ENCODE assay signal across 13 mouse cellular contexts in the genomic region with DNA sequence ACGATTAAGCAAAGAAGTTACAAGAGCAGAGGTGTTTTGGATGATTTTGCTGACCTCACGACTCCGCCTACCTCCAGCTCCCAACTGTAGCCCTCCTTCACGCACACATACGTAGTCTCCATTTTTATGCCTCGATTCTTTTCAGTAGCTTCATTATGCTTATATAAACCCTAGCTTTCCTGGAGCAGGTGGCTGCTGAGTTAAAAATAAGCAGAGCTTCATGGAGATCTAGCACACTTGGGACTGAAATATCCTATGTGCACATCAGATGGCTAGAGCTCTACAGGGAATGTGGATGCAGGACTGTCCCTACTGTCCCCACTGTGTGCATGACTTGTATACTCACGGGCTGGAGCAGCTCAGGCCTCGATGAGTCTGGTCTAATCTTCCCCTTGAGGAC. TPM values are rescaled to one million over a fixed set of nuclear protein-coding genes. Genes with fewer than 3 reads are reported as not detected.
DNase-seq lines count a peak whose midpoint lies in the region; ATAC-seq and TF ChIP-seq lines count a peak whose summit lies in the region.
"Had no signal": no experiment of that assay in that cellular context is flagged by ENCODE, and none has a peak within 500 bp of the region (broad histone marks: within the 10 kb centered on the region; RNA-seq: fewer than 3 reads in every experiment).

No protein-coding gene starts in this region.

- intact Hi-C loops in heart, adult 2 months (cut with DNase I) = no loop called here

- no peak for TF ChIP-seq EP300 in heart, adult 2 months (IDR thresholded peaks at IDR 0.05; ENCODE audit: insufficient read depth, low read depth, low read length)

- H3K79me2 ChIP-seq in heart, adult 2 months (replicated peaks; ENCODE audit: control insufficient read depth, insufficient read depth, low read length) = no peaks in the 10 kb centered on the region

- H3K36me3 ChIP-seq in forebrain, embryonic 13.5 days (ENCODE audit: poor library complexity, severe bottlenecking) = no peaks in the 10 kb centered on the region
- no peaks in the 10 kb centered on the region for H3K36me3 ChIP-seq in forebrain, embryonic 12.5 days (replicated peaks)
- H3K36me3 ChIP-seq in heart, adult 2 months (ENCODE audit: control insufficient read depth, insufficient read depth, low read length) = no peaks in the 10 kb centered on the region
- no peaks in the 10 kb centered on the region for H3K36me3 ChIP-seq in kidney, adult 2 months (ENCODE audit: control insufficient read depth, insufficient read depth, low read length)
- H3K36me3 ChIP-seq: neural tube, embryonic 12.5 days had no signal

- TF ChIP-seq POLR2A in heart, adult 2 months (IDR thresholded peaks at IDR 0.05; ENCODE audit: insufficient read depth, low read depth, low read length) = no peak
- TF ChIP-seq POLR2A in kidney, adult 2 months (IDR thresholded peaks at IDR 0.05; ENCODE audit: low read depth, low read length) = no peak

- H3K4me3 ChIP-seq in forebrain, embryonic 13.5 days = no peak overlapping the region
- H3K4me3 ChIP-seq in forebrain, embryonic 12.5 days (replicated peaks) = no peak overlapping the region
- H3K4me3 ChIP-seq in heart, adult 2 months = no peak overlapping the region
- H3K4me3 ChIP-seq in kidney, adult 2 months (ENCODE audit: insufficient read depth, low read depth, low read length) = no peak overlapping the region
- H3K4me3 ChIP-seq: neural tube, embryonic 12.5 days had no signal

- DNase-seq in T-cell, adult 2 months (ENCODE audit: low spot score) = peak; percentile 3
- peak; percentile 25 to 34 for DNase-seq in frontal cortex, postnatal 10 days (ENCODE audit: low spot score in 2 of 2)
- DNase-seq in right cerebral cortex, postnatal 10 days (ENCODE audit: low spot score in 2 of 2) = peak; percentile 44 to 79
- no peak for DNase-seq in heart, adult 2 months
- DNase-seq in spleen, postnatal 4 days (ENCODE audit: low spot score in 2 of 2) = no peak
- DNase-seq in kidney, adult 2 months = no peak
- DNase-seq: lung, embryonic 14.5 days; spleen, adult 18-20 months had no signal

- peaks cover 3% of the 10 kb centered on the region; the same call in 1 of the 2 replicates for H3K4me1 ChIP-seq in forebrain, embryonic 13.5 days
- H3K4me1 ChIP-seq in forebrain, embryonic 12.5 days = peaks cover 6% of the 10 kb centered on the region; the same call in 1 of the 2 replicates
- H3K4me1 ChIP-seq in heart, adult 2 months (ENCODE audit: control insufficient read depth, insufficient read depth, low read length) = peaks cover 1% of the 10 kb centered on the region
- H3K4me1 ChIP-seq in kidney, adult 2 months (ENCODE audit: control insufficient read depth, insufficient read depth, low read length) = no peaks in the 10 kb centered on the region

- no peaks in the 10 kb centered on the region for H3K9me3 ChIP-seq in forebrain, embryonic 13.5 days (replicated peaks)
- H3K9me3 ChIP-seq in forebrain, embryonic 12.5 days = no peaks in the 10 kb centered on the region
- H3K9me3 ChIP-seq: neural tube, embryonic 12.5 days had no signal

- H3K4me2 ChIP-seq in forebrain, embryonic 13.5 days = no peak overlapping the region
- no peak overlapping the region for H3K4me2 ChIP-seq in forebrain, embryonic 12.5 days
- H3K4me2 ChIP-seq: lung, embryonic 14.5 days; midbrain, embryonic 11.5 days; neural tube, embryonic 12.5 days had no signal

- H3K27me3 ChIP-seq in forebrain, embryonic 13.5 days = no peaks in the 10 kb centered on the region
- H3K27me3 ChIP-seq in forebrain, embryonic 12.5 days = no peaks in the 10 kb centered on the region
- H3K27me3 ChIP-seq in heart, adult 2 months (ENCODE audit: control insufficient read depth, insufficient read depth, low read length) = no peaks in the 10 kb centered on the region
- H3K27me3 ChIP-seq in kidney, adult 2 months (replicated peaks; ENCODE audit: control insufficient read depth, insufficient read depth, low read length) = no peaks in the 10 kb centered on the region
- H3K27me3 ChIP-seq: neural tube, embryonic 12.5 days had no signal

- TF ChIP-seq CTCF in heart, adult 2 months (IDR thresholded peaks at IDR 0.05) = no peak
- no peak for TF ChIP-seq CTCF in kidney, adult 2 months (conservative IDR thresholded peaks at IDR 0.05; ENCODE audit: insufficient read depth, insufficient read length, low read depth, low read length)

- peak overlapping the region; percentile 72 for H3K27ac ChIP-seq in forebrain, embryonic 13.5 days
- H3K27ac ChIP-seq in forebrain, embryonic 12.5 days = no peak overlapping the region
- H3K27ac ChIP-seq in heart, adult 2 months = no peak overlapping the region
- no peak overlapping the region for H3K27ac ChIP-seq in kidney, adult 2 months (ENCODE audit: insufficient read depth, low read depth, low read length)
- H3K27ac ChIP-seq: neural tube, embryonic 12.5 days had no signal

- no peak overlapping the region for H3K9ac ChIP-seq in forebrain, embryonic 13.5 days
- no peak overlapping the region for H3K9ac ChIP-seq in forebrain, embryonic 12.5 days
- no peak overlapping the region for H3K9ac ChIP-seq in heart, adult 2 months (ENCODE audit: low read depth, low read length)
- H3K9ac ChIP-seq: lung, embryonic 14.5 days; neural tube, embryonic 12.5 days had no signal

- no peak for ATAC-seq in forebrain, embryonic 13.5 days
- no peak for ATAC-seq in forebrain, embryonic 12.5 days (ENCODE audit: low FRiP score)
- ATAC-seq: intestine, embryonic 16.5 days had no signal

- 85% methylated on average over 8 of the region's 8 CpGs for WGBS in forebrain, embryonic 13.5 days
- WGBS in forebrain, embryonic 12.5 days = 89% methylated on average over 8 of the region's 8 CpGs
- WGBS in heart, adult 2 months = 81% methylated on average over 8 of the region's 8 CpGs
- WGBS in kidney, adult 2 months = 87% methylated on average over 8 of the region's 8 CpGs

RNA-seq across cellular contexts. Expression of a gene that starts 28.6 kb away (rescaled TPM):
- 1.9 and 2.4 TPM in 2 replicates for polyA plus RNA-seq in forebrain, embryonic 13.5 days (2015; fragmentation: Nextera tagmentation; extraction: Ambion mirVana)
- polyA plus RNA-seq in forebrain, embryonic 12.5 days (2016; fragmentation: Nextera tagmentation; extraction: Ambion mirVana) = 2.8 and 2.9 TPM in 2 replicates
- 1 to 10 TPM; 2.2 to 2.8 TPM for total RNA-seq in heart, adult 2 months (2021)
- 3.0 and 3.5 TPM in 2 replicates for polyA plus RNA-seq in heart, adult 2 months (2012; rRNA removed)
- 0.94 and 2.4 TPM in 2 replicates for polyA plus RNA-seq in kidney, adult 2 months (2012; rRNA removed)

RNA-seq across cellular contexts. Expression of a gene that starts 32.2 kb away (rescaled TPM):
- 241 and 264 TPM in 2 replicates for polyA plus RNA-seq in forebrain, embryonic 13.5 days (2015; fragmentation: Nextera tagmentation; extraction: Ambion mirVana)
- polyA plus RNA-seq in forebrain, embryonic 12.5 days (2016; fragmentation: Nextera tagmentation; extraction: Ambion mirVana) = 295 and 311 TPM in 2 replicates
- total RNA-seq in heart, adult 2 months (2021) = 10 to 100 TPM in 1 of 2 experiments, 1 to 10 TPM in 1; 9.8 to 11.1 TPM
- polyA plus RNA-seq in heart, adult 2 months (2012; rRNA removed) = 10.5 and 16.7 TPM in 2 replicates
- 17.6 and 18.8 TPM in 2 replicates for polyA plus RNA-seq in kidney, adult 2 months (2012; rRNA removed)

RNA-seq across cellular contexts. Expression of a gene that starts 34.1 kb away (rescaled TPM):
- polyA plus RNA-seq in forebrain, embryonic 13.5 days (2015; fragmentation: Nextera tagmentation; extraction: Ambion mirVana) = 47.5 and 48.1 TPM in 2 replicates
- polyA plus RNA-seq in forebrain, embryonic 12.5 days (2016; fragmentation: Nextera tagmentation; extraction: Ambion mirVana) = 46.9 and 50.0 TPM in 2 replicates
- total RNA-seq in heart, adult 2 months (2021) = 10 to 100 TPM; 29.1 to 29.8 TPM
- 11.2 and 19.6 TPM in 2 replicates for polyA plus RNA-seq in heart, adult 2 months (2012; rRNA removed)
- polyA plus RNA-seq in kidney, adult 2 months (2012; rRNA removed) = 7.6 and 8.1 TPM in 2 replicates

RNA-seq across cellular contexts. Expression of a gene that starts 38.8 kb away (rescaled TPM):
- polyA plus RNA-seq in forebrain, embryonic 13.5 days (2015; fragmentation: Nextera tagmentation; extraction: Ambion mirVana) = 41.1 and 42.7 TPM in 2 replicates
- polyA plus RNA-seq in forebrain, embryonic 12.5 days (2016; fragmentation: Nextera tagmentation; extraction: Ambion mirVana) = 35.7 and 40.6 TPM in 2 replicates
- total RNA-seq in heart, adult 2 months (2021) = 10 to 100 TPM; 22.3 to 29.5 TPM
- polyA plus RNA-seq in heart, adult 2 months (2012; rRNA removed) = 29.5 and 44.6 TPM in 2 replicates
- 47.2 and 53.2 TPM in 2 replicates for polyA plus RNA-seq in kidney, adult 2 months (2012; rRNA removed)

Comparison
In these comparisons a context has a peak if more than half of its experiments do, and no peak if none do; other contexts are left out.
1. DNase-seq: peak in T-cell, adult 2 months (single experiment), frontal cortex, postnatal 10 days (2 of 2) and right cerebral cortex, postnatal 10 days (2 of 2); none in heart, adult 2 months (0 of 2), spleen, postnatal 4 days (0 of 2) and kidney, adult 2 months (single experiment).
2. RNA of a gene that starts 32.2 kb away (polyA plus RNA-seq): 295 to 311 TPM in forebrain, embryonic 12.5 days and 241 to 264 TPM in forebrain, embryonic 13.5 days; 17.6 to 18.8 TPM in kidney, adult 2 months and 10.5 to 16.7 TPM in heart, adult 2 months; every median in the first group is over 10 times any median in the second.